Mouse (Mus musculus): ENCODE results near the gene Xndc1. TPM values are rescaled to one million over a fixed set of nuclear protein-coding genes. Genes with fewer than 3 reads are reported as not detected.
"Not testable (repeated sequence)": the region's sequence is repeated elsewhere in the genome, so short reads cannot be mapped to it uniquely, and the experiment has no call there.

The Xndc1 gene
- polyA plus RNA-seq, 1 experiment = 33.8 TPM

GRCm38 (mm10) chr7:102025187-102026119, 39.9 kb upstream of the Xndc1 start:
- Histone ChIP-seq H3K4me1 (ENCODE audit: control insufficient read depth, insufficient read depth, low read length) (no peaks in the 10 kb centered on the region; the same call in 1 of the 2 replicates), H3K27ac (ENCODE audit: control insufficient read depth, insufficient read depth, low read depth, low read length, poor library complexity) (no peak overlapping the region), H3K4me3 (replicated peaks; ENCODE audit: control insufficient read depth, low read depth, low read length) (no peak overlapping the region)
- WGBS = 67% methylated on average over 2 of the region's 2 CpGs
- TF ChIP-seq POLR2A (IDR thresholded peaks at IDR 0.05; ENCODE audit: borderline replicate concordance, control insufficient read depth, low read depth, low read length) (no peak), CTCF (IDR thresholded peaks at IDR 0.05; ENCODE audit: control insufficient read depth, insufficient read depth, low read length) (no peak)

- no peak overlapping the region for H3K27ac ChIP-seq (ENCODE audit: control insufficient read depth, insufficient read depth, low read depth, low read length, poor library complexity)
- WGBS = 94% methylated on average over 1 of the region's 1 CpGs
- no peak overlapping the region for H3K4me3 ChIP-seq (replicated peaks; ENCODE audit: control insufficient read depth, low read depth, low read length)
- TF ChIP-seq CTCF (IDR thresholded peaks at IDR 0.05; ENCODE audit: control insufficient read depth, insufficient read depth, low read length) (no peak), POLR2A (IDR thresholded peaks at IDR 0.05; ENCODE audit: borderline replicate concordance, control insufficient read depth, low read depth, low read length) (no peak)
- no peaks in the 10 kb centered on the region for H3K4me1 ChIP-seq (ENCODE audit: control insufficient read depth, insufficient read depth, low read length)
Measured at GRCm38 (mm10) chr7:102034904-102035303, 30.4 kb upstream of the Xndc1 start.

- no peak for TF ChIP-seq POLR2A (IDR thresholded peaks at IDR 0.05; ENCODE audit: borderline replicate concordance, control insufficient read depth, low read depth, low read length)
- TF ChIP-seq CTCF (IDR thresholded peaks at IDR 0.05; ENCODE audit: control insufficient read depth, insufficient read depth, low read length) = no peak
- H3K27ac ChIP-seq (ENCODE audit: control insufficient read depth, insufficient read depth, low read depth, low read length, poor library complexity) = no peak overlapping the region
- H3K4me1 ChIP-seq (ENCODE audit: control insufficient read depth, insufficient read depth, low read length) = no peaks in the 10 kb centered on the region
- H3K4me3 ChIP-seq (replicated peaks; ENCODE audit: control insufficient read depth, low read depth, low read length) = no peak overlapping the region
- 88% methylated on average over 2 of the region's 2 CpGs for WGBS
Measured at GRCm38 (mm10) chr7:102035534-102035933, 29.8 kb upstream of the Xndc1 start.

- TF ChIP-seq POLR2A (IDR thresholded peaks at IDR 0.05; ENCODE audit: borderline replicate concordance, control insufficient read depth, low read depth, low read length) = no peak
- no peak for TF ChIP-seq CTCF (IDR thresholded peaks at IDR 0.05; ENCODE audit: control insufficient read depth, insufficient read depth, low read length)
- Histone ChIP-seq H3K4me3 (replicated peaks; ENCODE audit: control insufficient read depth, low read depth, low read length) (no peak overlapping the region), H3K4me1 (ENCODE audit: control insufficient read depth, insufficient read depth, low read length) (no peaks in the 10 kb centered on the region), H3K27ac (ENCODE audit: control insufficient read depth, insufficient read depth, low read depth, low read length, poor library complexity) (no peak overlapping the region)
- WGBS = 83% methylated on average over 3 of the region's 3 CpGs
Measured at GRCm38 (mm10) chr7:102037318-102037717, 28.0 kb upstream of the Xndc1 start.

- no peak overlapping the region for H3K27ac ChIP-seq (ENCODE audit: control insufficient read depth, insufficient read depth, low read depth, low read length, poor library complexity)
- no peak overlapping the region for H3K4me3 ChIP-seq (replicated peaks; ENCODE audit: control insufficient read depth, low read depth, low read length)
- TF ChIP-seq CTCF (IDR thresholded peaks at IDR 0.05; ENCODE audit: control insufficient read depth, insufficient read depth, low read length) (no peak), POLR2A (IDR thresholded peaks at IDR 0.05; ENCODE audit: borderline replicate concordance, control insufficient read depth, low read depth, low read length) (no peak)
- H3K4me1 ChIP-seq (ENCODE audit: control insufficient read depth, insufficient read depth, low read length) = no peaks in the 10 kb centered on the region
- 41% methylated on average over 2 of the region's 2 CpGs for WGBS
Measured at GRCm38 (mm10) chr7:102042314-102042713, 23.0 kb upstream of the Xndc1 start.

GRCm38 (mm10) chr7:102048524-102048923, 16.8 kb upstream of the Xndc1 start:
- not testable (repeated sequence) for H3K27ac ChIP-seq (ENCODE audit: control insufficient read depth, insufficient read depth, low read depth, low read length, poor library complexity); H3K4me1 ChIP-seq (ENCODE audit: control insufficient read depth, insufficient read depth, low read length); H3K4me3 ChIP-seq (replicated peaks; ENCODE audit: control insufficient read depth, low read depth, low read length)

- WGBS = 65% methylated on average over 3 of the region's 3 CpGs
- no peak overlapping the region for H3K27ac ChIP-seq (ENCODE audit: control insufficient read depth, insufficient read depth, low read depth, low read length, poor library complexity)
- H3K4me1 ChIP-seq (ENCODE audit: control insufficient read depth, insufficient read depth, low read length) = no peaks in the 10 kb centered on the region; the same call in 1 of the 2 replicates
- no peak overlapping the region for H3K4me3 ChIP-seq (replicated peaks; ENCODE audit: control insufficient read depth, low read depth, low read length)
- TF ChIP-seq POLR2A (IDR thresholded peaks at IDR 0.05; ENCODE audit: borderline replicate concordance, control insufficient read depth, low read depth, low read length) (no peak), CTCF (IDR thresholded peaks at IDR 0.05; ENCODE audit: control insufficient read depth, insufficient read depth, low read length) (no peak)
Measured at GRCm38 (mm10) chr7:102061353-102061752, 4.0 kb upstream of the Xndc1 start.

GRCm38 (mm10) chr7:102062203-102062602, 3.1 kb upstream of the Xndc1 start:
- Histone ChIP-seq H3K27ac (ENCODE audit: control insufficient read depth, insufficient read depth, low read depth, low read length, poor library complexity) (no peak overlapping the region), H3K4me1 (ENCODE audit: control insufficient read depth, insufficient read depth, low read length) (no peaks in the 10 kb centered on the region; the same call in 1 of the 2 replicates), H3K4me3 (replicated peaks; ENCODE audit: control insufficient read depth, low read depth, low read length) (no peak overlapping the region)
- WGBS = 91% methylated on average over 1 of the region's 1 CpGs
- TF ChIP-seq CTCF (IDR thresholded peaks at IDR 0.05; ENCODE audit: control insufficient read depth, insufficient read depth, low read length) (no peak), POLR2A (IDR thresholded peaks at IDR 0.05; ENCODE audit: borderline replicate concordance, control insufficient read depth, low read depth, low read length) (no peak)

Measured in bone marrow, adult 2 months (tissue).